Mouse (Mus musculus) left cerebral cortex, adult 2 months (tissue): ENCODE measurements around the gene Uchl5. TPM values are rescaled to one million over a fixed set of nuclear protein-coding genes. Genes with fewer than 3 reads are reported as not detected.

ENCODE experiments used
- DNase-seq, 2 experiments: peaks; one replicate each; pipeline ENCODE4 v3.0.0; 2021 to 2022; ENCODE audit warnings: low spot score in 2 of 2, mixed read lengths in 1 of 2; ENCODE audit errors: extremely low spot score in 1 of 2
- H3K27ac ChIP-seq: fragments of 200-600 bp; 2 replicates; pipeline ENCODE4 v1.8.1; 2022
- H3K4me3 ChIP-seq: fragments of 200-600 bp; 2 replicates; pipeline ENCODE4 v1.8.1; 2022
- CTCF ChIP-seq: fragments of 200-600 bp; IDR thresholded peaks from 2 replicates; pipeline ENCODE4 v1.8.1; 2022; ENCODE audit warnings: antibody characterized with exemption, mild to moderate bottlenecking, moderate library complexity
- intact Hi-C: fragments of 180-260 bp; cut with DNase I; formaldehyde crosslinking; loops from one replicate; pipeline ENCODE4 v1.15.1; 2025
- long read RNA-seq, 2 experiments: library from polyadenylated mRNA; stranded (forward); transcript quantifications; one replicate each; pipeline ENCODE4 v2.0.0; 2021; ENCODE audit warnings: borderline mapping rate in 2 of 2
- total RNA-seq, 2 experiments: library from RNA; stranded (reverse); gene quantifications; 2 replicates each; pipeline ENCODE4 v1.2.3; 2021

The Uchl5 gene
- total RNA-seq = 10 to 100 TPM; 36.0 to 43.2 TPM
- long read RNA-seq, experiment 1, transcript Uchl5-201 (11 exons, 1,845 nt) = minor isoform, 26 of 60 reads
- long read RNA-seq, experiment 1, transcript Uchl5-206 (11 exons, 1,696 nt) = major isoform, 27 of 60 reads
- long read RNA-seq, experiment 1, partial matches to known transcripts = 0 of 60 reads
- long read RNA-seq, experiment 1, other reads (novel, unspliced or antisense) = 6 of 60 reads
- long read RNA-seq, experiment 2, transcript Uchl5-201 (11 exons, 1,845 nt) = minor isoform, 12 of 42 reads
- long read RNA-seq, experiment 2, transcript Uchl5-206 (11 exons, 1,696 nt) = major isoform, 25 of 42 reads
- long read RNA-seq, experiment 2, partial matches to known transcripts = 2 of 42 reads
- long read RNA-seq, experiment 2, other reads (novel, unspliced or antisense) = 3 of 42 reads

- intact Hi-C loops = loop anchor here (2.0 kb wide), 1 partner anchor 74 kb away; the partner anchor contains the start of gene Cdc73
- Histone ChIP-seq H3K4me3 (peak within 1 kb of the TSS; percentile 95), H3K27ac (peak within 1 kb of the TSS; percentile 88)
- DNase-seq = peak; percentile 99
- TF ChIP-seq CTCF = peak; percentile 75
Measured at GRCm38 (mm10) chr1:143776446-143777411, at the start of gene Uchl5, which contains the start of gene Trove2. Uchl5 (plus strand) TSS chr1:143777272. Trove2 (minus strand) TSS chr1:143777068.

- H3K4me3 ChIP-seq = no peak overlapping the region
- no peak for DNase-seq
- no peak for TF ChIP-seq CTCF
- intact Hi-C loops = no loop called here
- no peak overlapping the region for H3K27ac ChIP-seq
Measured at GRCm38 (mm10) chr1:143727701-143728445, 49.2 kb upstream of the Uchl5 start.

GRCm38 (mm10) chr1:143730899-143731298, 46.2 kb upstream of the Uchl5 start:
- intact Hi-C loops = no loop called here
- no peak for DNase-seq
- Histone ChIP-seq H3K4me3 (no peak overlapping the region), H3K27ac (no peak overlapping the region)
- TF ChIP-seq CTCF = peak; percentile 24

GRCm38 (mm10) chr1:143731691-143732090, 45.4 kb upstream of the Uchl5 start:
- H3K4me3 ChIP-seq = no peak overlapping the region
- DNase-seq = no peak
- intact Hi-C loops = no loop called here
- TF ChIP-seq CTCF = no peak
- H3K27ac ChIP-seq = no peak overlapping the region

GRCm38 (mm10) chr1:143733914-143734410, 43.1 kb upstream of the Uchl5 start:
- intact Hi-C loops = no loop called here
- no peak for TF ChIP-seq CTCF
- no peak for DNase-seq
- H3K27ac ChIP-seq = no peak overlapping the region
- no peak overlapping the region for H3K4me3 ChIP-seq

- Histone ChIP-seq H3K27ac (peak overlapping the region; percentile 90), H3K4me3 (peak overlapping the region; percentile 81)
- no peak for DNase-seq
- intact Hi-C loops = loop anchor here (1.0 kb wide), 1 partner anchor 37 kb away; the partner anchor contains the start of gene Cdc73
- TF ChIP-seq CTCF = no peak
Measured at GRCm38 (mm10) chr1:143738811-143739210, 38.3 kb upstream of the Uchl5 start.

GRCm38 (mm10) chr1:143739361-143740350, 37.4 kb upstream of the Uchl5 start:
- no peak; the same call in 1 of the 2 replicates for TF ChIP-seq CTCF
- DNase-seq = peak; percentile 93 to 95
- H3K27ac ChIP-seq = peak overlapping the region; percentile 90
- H3K4me3 ChIP-seq = peak overlapping the region; percentile 81
- intact Hi-C loops = loop anchor here (1.0 kb wide), 1 partner anchor 37 kb away; the partner anchor contains the start of gene Cdc73

GRCm38 (mm10) chr1:143740581-143740980, 36.5 kb upstream of the Uchl5 start:
- no peak for DNase-seq
- intact Hi-C loops = no loop called here
- no peak for TF ChIP-seq CTCF
- H3K27ac ChIP-seq = no peak overlapping the region; the same call in 1 of the 2 replicates
- H3K4me3 ChIP-seq = no peak overlapping the region; the same call in 1 of the 2 replicates

- H3K4me3 ChIP-seq = no peak overlapping the region
- H3K27ac ChIP-seq = no peak overlapping the region
- no peak for TF ChIP-seq CTCF
- DNase-seq = no peak
- intact Hi-C loops = no loop called here
Measured at GRCm38 (mm10) chr1:143741331-143741730, 35.7 kb upstream of the Uchl5 start.

- no peak for TF ChIP-seq CTCF
- H3K27ac ChIP-seq = no peak overlapping the region
- DNase-seq = no peak
Measured at GRCm38 (mm10) chr1:143742186-143742585, 34.9 kb upstream of the Uchl5 start.

More at GRCm38 (mm10) chr1:143742186-143742585, 34.9 kb upstream of the Uchl5 start:
- H3K4me3 ChIP-seq = no peak overlapping the region
- intact Hi-C loops = no loop called here
